Comparison of ENCODE assay signal across 9 mouse cellular contexts in the genomic region with DNA sequence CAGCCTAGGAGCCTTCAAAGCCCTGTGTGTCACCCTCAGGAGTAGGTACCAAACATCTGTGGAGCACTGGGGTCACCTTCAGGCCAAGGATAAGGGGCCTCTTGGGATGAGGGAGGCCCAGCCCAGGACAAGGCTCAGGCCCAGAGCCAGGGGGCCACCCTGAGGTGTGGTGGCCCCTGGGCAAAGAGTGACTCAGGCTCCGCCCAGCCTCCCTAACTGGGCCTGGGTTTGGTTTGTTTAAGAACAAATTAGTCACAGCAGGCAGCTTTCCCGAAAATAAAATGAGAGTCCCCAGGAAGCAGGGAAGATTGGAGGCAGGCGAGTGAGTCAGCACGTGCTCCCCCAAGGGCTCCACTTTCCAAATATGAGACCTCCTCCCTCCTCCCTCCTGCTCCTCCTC. TPM values are rescaled to one million over a fixed set of nuclear protein-coding genes. Genes with fewer than 3 reads are reported as not detected.
A peak's percentile ranks its signal among the peaks of the same experiment; 100 is the strongest.
DNase-seq lines count a peak whose midpoint lies in the region; ATAC-seq lines count a peak whose summit lies in the region.
"Had no signal": no experiment of that assay in that cellular context is flagged by ENCODE, and none has a peak within 500 bp of the region (broad histone marks: within the 10 kb centered on the region; RNA-seq: fewer than 3 reads in every experiment).

No protein-coding gene starts in this region.

- intact Hi-C loops in left cerebral cortex, postnatal 4 days (cut with DNase I), result no loop called here

- H3K9me3 ChIP-seq in embryonic facial prominence, embryonic 11.5 days (replicated peaks; ENCODE audit: control insufficient read depth, low read length), result no peaks in the 10 kb centered on the region

- H3K36me3 ChIP-seq in embryonic facial prominence, embryonic 11.5 days (replicated peaks; ENCODE audit: control insufficient read depth, insufficient read depth, low read depth, low read length), result no peaks in the 10 kb centered on the region

- H3K4me3 ChIP-seq in embryonic facial prominence, embryonic 11.5 days (ENCODE audit: low read depth, low read length), result no peak overlapping the region

- ATAC-seq in embryonic facial prominence, embryonic 11.5 days (replicated peaks; ENCODE audit: insufficient number of reproducible peaks, low FRiP score, low TSS enrichment, low read depth), result no peak
- ATAC-seq in activated CD4-positive, CD25-positive, alpha-beta regulatory T cell, adult 4 months, result no peak

- whole genome bisulfite sequencing in embryonic facial prominence, embryonic 11.5 days, result 26% methylated on average over 4 of the region's 4 CpGs

- H3K4me2 ChIP-seq in embryonic facial prominence, embryonic 11.5 days (ENCODE audit: low read depth, low read length), result no peak overlapping the region

- peak overlapping the region; percentile 3; the same call in 1 of the 2 replicates for H3K27ac ChIP-seq in embryonic facial prominence, embryonic 11.5 days (replicated peaks; ENCODE audit: low read depth, low read length)
- H3K27ac ChIP-seq: kidney, postnatal 0 days had no signal

- H3K4me1 ChIP-seq in embryonic facial prominence, embryonic 11.5 days (ENCODE audit: control insufficient read depth, insufficient read depth, low read length), result peaks cover 5% of the 10 kb centered on the region

- peak; percentile 66 for DNase-seq in left cerebral cortex, adult 11 months (ENCODE audit: low spot score)
- DNase-seq in left cerebral cortex, postnatal 4 days, result no peak
- DNase-seq in embryonic facial prominence, embryonic 11.5 days (ENCODE audit: low spot score), result peak; percentile 63
- DNase-seq in heart, postnatal 4 days, result peak; percentile 45
- peak; percentile 78 for DNase-seq in skeletal muscle tissue, adult 2 months (ENCODE audit: low read depth, low spot score)
- DNase-seq in embryo, embryonic 10 days (ENCODE audit: low spot score), result no peak
- no peak for DNase-seq in ovary, postnatal 10 days (ENCODE audit: low spot score)

- no peaks in the 10 kb centered on the region for H3K27me3 ChIP-seq in embryonic facial prominence, embryonic 11.5 days (ENCODE audit: control insufficient read depth, insufficient read depth, low read length)

- H3K9ac ChIP-seq in embryonic facial prominence, embryonic 11.5 days (replicated peaks; ENCODE audit: low read length), result no peak overlapping the region

RNA-seq across cellular contexts. Expression of a gene that starts 37.7 kb away (rescaled TPM):
- total RNA-seq in left cerebral cortex, postnatal 4 days (2021), result 1 to 10 TPM; 3.8 to 4.1 TPM
- polyA plus RNA-seq in embryonic facial prominence, embryonic 11.5 days (2014; fragmentation: Nextera tagmentation; extraction: Ambion mirVana), result 8.4 and 9.8 TPM in 2 replicates
- total RNA-seq in heart, postnatal 4 days (2021), result 1 to 10 TPM; 5.5 TPM
- 10 to 100 TPM; 42.5 to 43.1 TPM for polyA plus RNA-seq in activated CD4-positive, CD25-positive, alpha-beta regulatory T cell, adult 4 months (2017; shearing (Covaris generic))

RNA-seq across cellular contexts. Expression of a gene that starts 53.9 kb away (rescaled TPM):
- total RNA-seq in left cerebral cortex, postnatal 4 days (2021), result 10 to 100 TPM; 56.9 to 58.6 TPM
- 33.7 and 34.7 TPM in 2 replicates for polyA plus RNA-seq in embryonic facial prominence, embryonic 11.5 days (2014; fragmentation: Nextera tagmentation; extraction: Ambion mirVana)
- 10 to 100 TPM; 25.0 to 26.2 TPM for total RNA-seq in heart, postnatal 4 days (2021)
- 10 to 100 TPM; 34.6 to 38.3 TPM for polyA plus RNA-seq in activated CD4-positive, CD25-positive, alpha-beta regulatory T cell, adult 4 months (2017; shearing (Covaris generic))

RNA-seq across cellular contexts. Expression of a gene that starts 58.9 kb away (rescaled TPM):
- 1 to 10 TPM; 2.1 to 3.3 TPM for total RNA-seq in left cerebral cortex, postnatal 4 days (2021)
- 1.9 and 2.1 TPM in 2 replicates for polyA plus RNA-seq in embryonic facial prominence, embryonic 11.5 days (2014; fragmentation: Nextera tagmentation; extraction: Ambion mirVana)
- 1 to 10 TPM; 3.3 to 4.0 TPM for total RNA-seq in heart, postnatal 4 days (2021)
- polyA plus RNA-seq in activated CD4-positive, CD25-positive, alpha-beta regulatory T cell, adult 4 months (2017; shearing (Covaris generic)), result 10 to 100 TPM; 12.8 to 17.7 TPM

Comparison
In these comparisons a context has a peak if more than half of its experiments do, and no peak if none do; other contexts are left out.
1. DNase-seq: peak in left cerebral cortex, adult 11 months (single experiment), embryonic facial prominence, embryonic 11.5 days (single experiment), heart, postnatal 4 days (single experiment) and skeletal muscle tissue, adult 2 months (single experiment); none in left cerebral cortex, postnatal 4 days (single experiment), embryo, embryonic 10 days (single experiment) and ovary, postnatal 10 days (single experiment).